Mouse (Mus musculus) stomach, embryonic 15.5 days (tissue): ENCODE results near the gene Fkbp8. TPM values are rescaled to one million over a fixed set of nuclear protein-coding genes. Genes with fewer than 3 reads are reported as not detected.

ENCODE experiments used
- ATAC-seq: fragments of 200-750 bp; cut with Nextera tagmentation; 2 replicates; pipeline ENCODE4 v1.8.0; 2017; ENCODE audit warnings: low read depth, moderate number of reproducible peaks, moderate TSS enrichment; ENCODE audit not compliant: insufficient read depth, low FRiP score
- H3K27ac ChIP-seq: fragments of 300-500 bp; sonication (generic); 2 replicates; pipeline ENCODE4 v1.5.1; 2015; ENCODE audit warnings: mild to moderate bottlenecking, inconsistent platforms
- H3K27me3 ChIP-seq: fragments of 300-500 bp; sonication (generic); replicated peaks from 2 replicates; pipeline ENCODE4 v1.6.1; 2015; ENCODE audit warnings: inconsistent platforms
- H3K36me3 ChIP-seq: fragments of 300-500 bp; sonication (generic); 2 replicates; pipeline ENCODE4 v1.6.1; 2015; ENCODE audit warnings: inconsistent platforms
- H3K4me1 ChIP-seq: fragments of 300-500 bp; sonication (generic); 2 replicates; pipeline ENCODE4 v1.6.1; 2015; ENCODE audit warnings: inconsistent platforms
- H3K4me2 ChIP-seq: fragments of 300-500 bp; sonication (generic); 2 replicates; pipeline ENCODE4 v1.6.1; 2015; ENCODE audit warnings: mild to moderate bottlenecking, inconsistent platforms
- H3K4me3 ChIP-seq: fragments of 300-500 bp; sonication (generic); replicated peaks from 2 replicates; pipeline ENCODE4 v1.5.1; 2015; ENCODE audit warnings: inconsistent platforms
- H3K9ac ChIP-seq: fragments of 300-500 bp; sonication (generic); 2 replicates; pipeline ENCODE4 v1.6.1; 2015; ENCODE audit warnings: inconsistent platforms
- H3K9me3 ChIP-seq: fragments of 300-500 bp; sonication (generic); 2 replicates; pipeline ENCODE4 v1.6.1; 2016; ENCODE audit warnings: inconsistent platforms
- WGBS: fragments of 180-500 bp; shearing (Covaris S2); methylation state at CpG from one replicate; pipeline ENCODE4 v1.1.7; 2015; 5-methylcytosine and 5-hydroxymethylcytosine counted together
- polyA plus RNA-seq: library from polyadenylated mRNA; unstranded; fragments of >200 nt; fragmentation: Nextera tagmentation; extraction: Ambion mirVana; gene quantifications from 2 replicates; pipeline ENCODE4 v1.2.1, GENCODE M21; 2015

Gene Fkbp8
- polyA plus RNA-seq, 1 experiment from 2014 or later = 292 TPM

GRCm38 (mm10) chr8:70551558-70552161 lies 24.1 kb downstream of the Fkbp8 start:
- WGBS = 47% methylated on average over 3 of the region's 3 CpGs
- H3K36me3 ChIP-seq = no peaks in the 10 kb centered on the region
- H3K9ac ChIP-seq = no peak overlapping the region
- no peak overlapping the region for H3K4me2 ChIP-seq
- no peaks in the 10 kb centered on the region for H3K27me3 ChIP-seq
- H3K27ac ChIP-seq = no peak overlapping the region
- H3K4me1 ChIP-seq = peaks cover 24% of the 10 kb centered on the region
- H3K4me3 ChIP-seq = no peak overlapping the region
- H3K9me3 ChIP-seq = no peaks in the 10 kb centered on the region
- ATAC-seq = no peak

- no peak for ATAC-seq
- Histone ChIP-seq H3K4me3 (no peak overlapping the region), H3K4me2 (no peak overlapping the region), H3K9me3 (no peaks in the 10 kb centered on the region), H3K27me3 (no peaks in the 10 kb centered on the region), H3K4me1 (peaks cover 21% of the 10 kb centered on the region), H3K36me3 (0 out of 2 replicates have a peak, but pooled peaks cover 3% of the 10 kb centered on the region), H3K9ac (no peak overlapping the region), H3K27ac (peak overlapping the region; percentile 51; the same call in 1 of the 2 replicates)
- 40% methylated on average over 1 of the region's 1 CpGs for WGBS
Observed at GRCm38 (mm10) chr8:70552836-70553235, 25.3 kb downstream of the Fkbp8 start.

- no peak overlapping the region for H3K4me3 ChIP-seq
- ATAC-seq = no peak; the same call in 1 of the 2 replicates
- H3K9ac ChIP-seq = no peak overlapping the region
- peak overlapping the region; percentile 51 for H3K27ac ChIP-seq
- no peak overlapping the region for H3K4me2 ChIP-seq
- H3K9me3 ChIP-seq = no peaks in the 10 kb centered on the region
- peaks cover 29% of the 10 kb centered on the region for H3K4me1 ChIP-seq
- 0 out of 2 replicates have a peak, but pooled peaks cover 3% of the 10 kb centered on the region for H3K36me3 ChIP-seq
- no peaks in the 10 kb centered on the region for H3K27me3 ChIP-seq
Observed at GRCm38 (mm10) chr8:70553740-70554139, 26.2 kb downstream of the Fkbp8 start.

GRCm38 (mm10) chr8:70555079-70555747 lies 27.7 kb downstream of the Fkbp8 start:
- no peak overlapping the region for H3K4me3 ChIP-seq
- H3K27ac ChIP-seq = no peak overlapping the region
- WGBS = 85% methylated on average over 4 of the region's 4 CpGs
- 0 out of 2 replicates have a peak, but pooled peaks cover 3% of the 10 kb centered on the region for H3K36me3 ChIP-seq
- no peak overlapping the region for H3K9ac ChIP-seq
- H3K9me3 ChIP-seq = no peaks in the 10 kb centered on the region
- no peaks in the 10 kb centered on the region for H3K27me3 ChIP-seq
- H3K4me1 ChIP-seq = peaks cover 36% of the 10 kb centered on the region
- H3K4me2 ChIP-seq = no peak overlapping the region
- ATAC-seq = no peak

DNA sequence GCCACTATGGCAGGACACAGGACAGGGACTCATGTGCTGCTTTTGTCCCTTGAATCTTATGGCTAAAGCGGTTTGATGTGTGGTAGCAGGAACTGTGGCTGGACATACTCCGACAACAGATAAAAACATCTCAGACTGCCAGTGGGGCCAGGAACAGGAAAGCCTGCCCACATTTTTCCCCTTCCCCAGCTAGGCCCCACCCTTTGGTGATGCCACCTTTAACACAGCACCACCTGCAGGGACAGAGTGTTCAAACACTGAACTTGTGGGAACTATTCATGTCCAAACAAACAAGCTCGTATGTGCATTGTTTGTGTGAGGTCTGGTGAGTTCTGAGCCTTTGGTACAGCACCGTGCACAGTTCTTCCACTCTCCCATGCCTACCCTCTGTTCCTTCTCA lies 30.8 kb downstream of the Fkbp8 start:
- no peaks in the 10 kb centered on the region for H3K9me3 ChIP-seq
- no peak overlapping the region for H3K9ac ChIP-seq

GRCm38 (mm10) chr8:70558983-70559382 lies 31.5 kb downstream of the Fkbp8 start:
- Histone ChIP-seq H3K9me3 (no peaks in the 10 kb centered on the region), H3K4me3 (no peak overlapping the region), H3K4me2 (no peak overlapping the region), H3K4me1 (peaks cover 41% of the 10 kb centered on the region), H3K9ac (no peak overlapping the region), H3K27me3 (no peaks in the 10 kb centered on the region), H3K36me3 (0 out of 2 replicates have a peak, but pooled peaks cover 3% of the 10 kb centered on the region), H3K27ac (no peak overlapping the region)
- 77% methylated on average over 3 of the region's 3 CpGs for WGBS
- ATAC-seq = no peak

More for the DNA sequence above, 30.8 kb downstream of the Fkbp8 start:
- 53% methylated on average over 4 of the region's 4 CpGs for WGBS
- no peak overlapping the region for H3K27ac ChIP-seq
- peaks cover 47% of the 10 kb centered on the region for H3K4me1 ChIP-seq
- no peaks in the 10 kb centered on the region for H3K27me3 ChIP-seq
- no peak overlapping the region for H3K4me2 ChIP-seq
- H3K4me3 ChIP-seq = no peak overlapping the region
- ATAC-seq = no peak
- H3K36me3 ChIP-seq = 0 out of 2 replicates have a peak, but pooled peaks cover 3% of the 10 kb centered on the region

- H3K27me3 ChIP-seq = no peaks in the 10 kb centered on the region
- peaks cover 43% of the 10 kb centered on the region for H3K4me1 ChIP-seq
- H3K9ac ChIP-seq = no peak overlapping the region
- H3K27ac ChIP-seq = no peak overlapping the region
- H3K9me3 ChIP-seq = no peaks in the 10 kb centered on the region
- 0 out of 2 replicates have a peak, but pooled peaks cover 3% of the 10 kb centered on the region for H3K36me3 ChIP-seq
- no peak overlapping the region for H3K4me3 ChIP-seq
- no peak for ATAC-seq
- H3K4me2 ChIP-seq = no peak overlapping the region
- 72% methylated on average over 2 of the region's 2 CpGs for WGBS
Observed at GRCm38 (mm10) chr8:70560096-70560495, 32.6 kb downstream of the Fkbp8 start.

DNA sequence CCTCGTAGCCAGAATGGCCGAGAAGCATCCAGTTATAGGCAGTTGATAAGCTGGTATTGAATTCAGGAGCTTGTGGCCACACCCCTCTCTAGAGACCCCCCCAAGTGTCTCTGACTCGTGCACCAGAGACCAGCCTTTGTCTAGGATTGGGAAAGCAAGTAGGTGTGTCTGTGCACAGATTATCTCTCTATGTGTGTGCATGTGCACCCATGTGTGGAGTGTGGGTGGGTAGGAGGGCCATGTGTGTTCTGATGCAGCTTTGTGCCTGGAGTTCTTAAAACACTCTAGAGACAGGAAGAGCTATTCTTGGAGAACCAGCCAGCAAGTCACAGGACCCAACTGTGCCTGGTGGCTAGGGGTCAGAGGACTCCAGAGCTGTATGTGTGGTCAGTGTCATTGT lies 33.0 kb downstream of the Fkbp8 start:
- H3K9ac ChIP-seq = no peak overlapping the region
- H3K27ac ChIP-seq = no peak overlapping the region
- ATAC-seq = no peak
- WGBS = 60% methylated on average over 3 of the region's 3 CpGs
- H3K27me3 ChIP-seq = no peaks in the 10 kb centered on the region
- H3K4me1 ChIP-seq = peaks cover 48% of the 10 kb centered on the region
- 0 out of 2 replicates have a peak, but pooled peaks cover 3% of the 10 kb centered on the region for H3K36me3 ChIP-seq
- no peak overlapping the region for H3K4me3 ChIP-seq
- no peak overlapping the region for H3K4me2 ChIP-seq
- no peaks in the 10 kb centered on the region for H3K9me3 ChIP-seq

GRCm38 (mm10) chr8:70561357-70561756 lies 33.8 kb downstream of the Fkbp8 start:
- no peaks in the 10 kb centered on the region for H3K27me3 ChIP-seq
- H3K9ac ChIP-seq = no peak overlapping the region
- no peak overlapping the region for H3K4me3 ChIP-seq
- peak overlapping the region; percentile 62; the same call in 1 of the 2 replicates for H3K27ac ChIP-seq
- no peak overlapping the region for H3K4me2 ChIP-seq
- WGBS = 29% methylated on average over 4 of the region's 4 CpGs
- H3K4me1 ChIP-seq = peaks cover 48% of the 10 kb centered on the region
- 0 out of 2 replicates have a peak, but pooled peaks cover 3% of the 10 kb centered on the region for H3K36me3 ChIP-seq
- no peak for ATAC-seq
- no peaks in the 10 kb centered on the region for H3K9me3 ChIP-seq

GRCm38 (mm10) chr8:70561809-70562535 lies 34.4 kb downstream of the Fkbp8 start:
- no peak overlapping the region for H3K9ac ChIP-seq
- H3K36me3 ChIP-seq = 0 out of 2 replicates have a peak, but pooled peaks cover under 1% of the 10 kb centered on the region
- ATAC-seq = no peak
- WGBS = 59% methylated on average over 7 of the region's 7 CpGs
- peaks cover 48% of the 10 kb centered on the region for H3K4me1 ChIP-seq
- no peaks in the 10 kb centered on the region for H3K27me3 ChIP-seq
- H3K27ac ChIP-seq = peak overlapping the region; percentile 62; the same call in 1 of the 2 replicates
- H3K9me3 ChIP-seq = no peaks in the 10 kb centered on the region
- no peak overlapping the region for H3K4me3 ChIP-seq
- no peak overlapping the region for H3K4me2 ChIP-seq

GRCm38 (mm10) chr8:70562802-70563201 lies 35.3 kb downstream of the Fkbp8 start:
- no peak for ATAC-seq
- Histone ChIP-seq H3K36me3 (no peaks in the 10 kb centered on the region), H3K27ac (no peak overlapping the region), H3K9ac (no peak overlapping the region), H3K4me1 (peaks cover 48% of the 10 kb centered on the region), H3K4me3 (no peak overlapping the region), H3K4me2 (no peak overlapping the region), H3K9me3 (no peaks in the 10 kb centered on the region), H3K27me3 (no peaks in the 10 kb centered on the region)
- 80% methylated on average over 3 of the region's 3 CpGs for WGBS
